Mouse (Mus musculus) urinary bladder, adult 2 months (tissue): Measurements from ENCODE around the gene Cmpk2. TPM values are rescaled to one million over a fixed set of nuclear protein-coding genes. Genes with fewer than 3 reads are reported as not detected.
"Not testable (repeated sequence)": the region's sequence is repeated elsewhere in the genome, so short reads cannot be mapped to it uniquely, and the experiment has no call there.

Experiments used
- DNase-seq: peaks from one replicate; pipeline ENCODE4 v3.0.0; 2022; ENCODE audit warnings: low spot score
- polyA plus RNA-seq: library from polyadenylated mRNA; depleted of rRNA; stranded (reverse); fragments of >200 nt; gene quantifications from 2 replicates; pipeline ENCODE4 v1.2.3, GENCODE M21; 2012; rRNA removed

Cmpk2 gene
- polyA plus RNA-seq = 3.9 and 4.8 TPM in 2 replicates

GRCm38 (mm10) chr12:26469098-26470041, at the start of gene Cmpk2:
TSS of gene Cmpk2 (plus strand) at chr12:26469204.
- peak; percentile 78 for DNase-seq

GRCm38 (mm10) chr12:26424841-26425240, 44.2 kb upstream of the Cmpk2 start:
- no peak for DNase-seq

GRCm38 (mm10) chr12:26428771-26429170, 40.2 kb upstream of the Cmpk2 start:
- not testable (repeated sequence) for DNase-seq

GRCm38 (mm10) chr12:26436334-26436733, 32.7 kb upstream of the Cmpk2 start:
- no peak for DNase-seq

- no peak for DNase-seq
These were observed 31.1 kb upstream of the Cmpk2 start for GRCm38 (mm10) chr12:26437950-26438349.

GRCm38 (mm10) chr12:26439366-26439765, 29.6 kb upstream of the Cmpk2 start:
- DNase-seq = no peak

GRCm38 (mm10) chr12:26444054-26444453, 24.9 kb upstream of the Cmpk2 start:
- DNase-seq = peak; percentile 34

GRCm38 (mm10) chr12:26444511-26444910, 24.5 kb upstream of the Cmpk2 start:
- DNase-seq = no peak

- DNase-seq = no peak
These were observed 22.5 kb upstream of the Cmpk2 start for GRCm38 (mm10) chr12:26446377-26447045.

GRCm38 (mm10) chr12:26449483-26449882, 19.5 kb upstream of the Cmpk2 start:
- no peak for DNase-seq

GRCm38 (mm10) chr12:26451150-26451549, 17.9 kb upstream of the Cmpk2 start:
- no peak for DNase-seq

GRCm38 (mm10) chr12:26452951-26453350, 16.1 kb upstream of the Cmpk2 start:
- DNase-seq = no peak

GRCm38 (mm10) chr12:26454682-26455081, 14.3 kb upstream of the Cmpk2 start:
- no peak for DNase-seq

GRCm38 (mm10) chr12:26456028-26456698, 12.8 kb upstream of the Cmpk2 start, which contains the start of gene Rsad2:
TSS of gene Rsad2 (minus strand) at chr12:26456452.
- peak; percentile 29 for DNase-seq

GRCm38 (mm10) chr12:26460091-26460490, 8.9 kb upstream of the Cmpk2 start:
- no peak for DNase-seq

GRCm38 (mm10) chr12:26465600-26465999, 3.4 kb upstream of the Cmpk2 start:
- no peak for DNase-seq

- DNase-seq = no peak
These were observed 1.0 kb downstream of the Cmpk2 start for GRCm38 (mm10) chr12:26470042-26470409.

- DNase-seq = no peak
These were observed 2.4 kb downstream of the Cmpk2 start for GRCm38 (mm10) chr12:26471376-26471775.

GRCm38 (mm10) chr12:26472770-26473481, 3.9 kb downstream of the Cmpk2 start:
- DNase-seq = no peak

GRCm38 (mm10) chr12:26473746-26474145, 4.7 kb downstream of the Cmpk2 start:
- DNase-seq = no peak

GRCm38 (mm10) chr12:26477198-26477597, 8.2 kb downstream of the Cmpk2 start:
- no peak for DNase-seq
